Mouse (Mus musculus): ENCODE data around the gene Nptxr. TPM values are rescaled to one million over a fixed set of nuclear protein-coding genes. Genes with fewer than 3 reads are reported as not detected.
"Not testable (repeated sequence)": the region's sequence is repeated elsewhere in the genome, so short reads cannot be mapped to it uniquely, and the experiment has no call there.

The Nptxr gene
- polyA plus RNA-seq, 1 experiment: 88.0 TPM

DNA sequence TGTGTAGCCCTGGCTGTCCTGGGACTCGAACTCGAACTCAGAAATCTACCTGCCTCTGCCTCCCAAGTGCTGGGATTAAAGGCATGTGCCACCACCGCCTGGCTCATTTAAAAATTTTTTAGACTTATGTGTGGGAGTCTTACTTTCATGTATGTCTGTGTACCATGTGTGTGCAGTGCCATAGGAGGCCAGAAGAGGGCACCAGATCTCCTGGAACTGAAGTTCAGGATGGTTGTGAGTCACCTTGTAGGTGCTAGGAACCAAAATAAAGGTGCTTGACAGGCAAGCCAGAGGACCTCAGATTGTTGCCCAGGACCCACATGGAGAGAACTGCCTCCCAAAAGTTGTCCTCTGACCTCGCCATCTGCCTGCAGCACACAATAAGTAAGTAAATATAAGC is 13.8 kb upstream of the Nptxr start:
- DNase-seq: peak; percentile 8 to 22
- no peak overlapping the region for H3K4me3 ChIP-seq (replicated peaks; ENCODE audit: insufficient read depth, low read depth, low read length)
- no peak overlapping the region for H3K27ac ChIP-seq (ENCODE audit: insufficient read depth, low read length)
- TF ChIP-seq CTCF (IDR thresholded peaks at IDR 0.05; ENCODE audit: borderline replicate concordance, insufficient read depth, low read depth, low read length): peak; percentile 24; the same call in 1 of the 2 replicates
- TF ChIP-seq POLR2A (IDR thresholded peaks at IDR 0.05; ENCODE audit: borderline replicate concordance, insufficient read depth, low read length): no peak
- no peaks in the 10 kb centered on the region for H3K27me3 ChIP-seq (ENCODE audit: control insufficient read depth, insufficient read depth, low read length)
- 91% methylated on average over 4 of the region's 4 CpGs for WGBS
- peaks cover 25% of the 10 kb centered on the region for H3K4me1 ChIP-seq (ENCODE audit: control insufficient read depth, insufficient read depth, low read length)

- WGBS: 17% methylated on average over 8 of the region's 8 CpGs
Observed at GRCm38 (mm10) chr15:79813666-79814258, 9.2 kb upstream of the Nptxr start.

GRCm38 (mm10) chr15:79812840-79813239 is 8.3 kb upstream of the Nptxr start:
- not testable (repeated sequence) for H3K27ac ChIP-seq (ENCODE audit: insufficient read depth, low read length); DNase-seq; H3K4me3 ChIP-seq (replicated peaks; ENCODE audit: insufficient read depth, low read depth, low read length); H3K27me3 ChIP-seq (ENCODE audit: control insufficient read depth, insufficient read depth, low read length)
- 68% methylated on average over 2 of the region's 2 CpGs for WGBS
- peaks cover 52% of the 10 kb centered on the region for H3K4me1 ChIP-seq (ENCODE audit: control insufficient read depth, insufficient read depth, low read length)

More at GRCm38 (mm10) chr15:79813666-79814258, 9.2 kb upstream of the Nptxr start:
- no peak for TF ChIP-seq CTCF (IDR thresholded peaks at IDR 0.05; ENCODE audit: borderline replicate concordance, insufficient read depth, low read depth, low read length)
- TF ChIP-seq POLR2A (IDR thresholded peaks at IDR 0.05; ENCODE audit: borderline replicate concordance, insufficient read depth, low read length): no peak
- Histone ChIP-seq H3K27me3 (ENCODE audit: control insufficient read depth, insufficient read depth, low read length) (no peaks in the 10 kb centered on the region), H3K4me3 (replicated peaks; ENCODE audit: insufficient read depth, low read depth, low read length) (no peak overlapping the region), H3K4me1 (ENCODE audit: control insufficient read depth, insufficient read depth, low read length) (peaks cover 47% of the 10 kb centered on the region), H3K27ac (ENCODE audit: insufficient read depth, low read length) (no peak overlapping the region)
- DNase-seq: no peak

GRCm38 (mm10) chr15:79810997-79811396 is 6.4 kb upstream of the Nptxr start:
- Histone ChIP-seq H3K4me1 (ENCODE audit: control insufficient read depth, insufficient read depth, low read length) (peaks cover 52% of the 10 kb centered on the region), H3K4me3 (replicated peaks; ENCODE audit: insufficient read depth, low read depth, low read length) (no peak overlapping the region), H3K27me3 (ENCODE audit: control insufficient read depth, insufficient read depth, low read length) (no peaks in the 10 kb centered on the region), H3K27ac (ENCODE audit: insufficient read depth, low read length) (peak overlapping the region; percentile 83)
- TF ChIP-seq POLR2A (IDR thresholded peaks at IDR 0.05; ENCODE audit: borderline replicate concordance, insufficient read depth, low read length) (no peak), CTCF (IDR thresholded peaks at IDR 0.05; ENCODE audit: borderline replicate concordance, insufficient read depth, low read depth, low read length) (no peak)
- 21% methylated on average over 4 of the region's 4 CpGs for WGBS
- DNase-seq: peak; percentile 61 to 73

GRCm38 (mm10) chr15:79810061-79810460 is 5.5 kb upstream of the Nptxr start:
- WGBS: 3% methylated on average over 3 of the region's 3 CpGs
- TF ChIP-seq POLR2A (IDR thresholded peaks at IDR 0.05; ENCODE audit: borderline replicate concordance, insufficient read depth, low read length) (no peak), CTCF (IDR thresholded peaks at IDR 0.05; ENCODE audit: borderline replicate concordance, insufficient read depth, low read depth, low read length) (no peak)
- no peaks in the 10 kb centered on the region for H3K27me3 ChIP-seq (ENCODE audit: control insufficient read depth, insufficient read depth, low read length)
- no peak overlapping the region for H3K4me3 ChIP-seq (replicated peaks; ENCODE audit: insufficient read depth, low read depth, low read length)
- H3K4me1 ChIP-seq (ENCODE audit: control insufficient read depth, insufficient read depth, low read length): peaks cover 54% of the 10 kb centered on the region
- peak; percentile 83 to 94 for DNase-seq
- H3K27ac ChIP-seq (ENCODE audit: insufficient read depth, low read length): peak overlapping the region; percentile 83

DNA sequence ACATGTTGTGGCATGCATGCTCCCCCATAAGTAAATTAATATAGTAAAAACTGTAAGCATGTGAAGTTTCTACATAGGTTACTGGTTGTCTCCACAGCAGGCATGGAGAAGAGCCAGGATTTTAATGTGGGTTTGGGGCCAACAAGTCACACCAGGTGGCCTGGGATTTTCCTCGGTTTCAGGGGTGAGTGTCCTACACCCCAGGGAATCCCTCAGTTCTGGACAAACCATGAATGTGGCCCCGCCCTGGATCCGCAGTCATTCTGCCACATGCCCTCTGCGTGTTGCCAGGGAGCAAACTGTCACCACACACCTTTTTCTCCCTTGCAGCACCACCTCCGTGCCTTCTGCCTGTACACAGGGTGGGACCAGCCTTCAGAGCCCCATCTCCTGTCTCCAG is 4.1 kb upstream of the Nptxr start:
- peak; percentile 65 to 76 for DNase-seq
- H3K27me3 ChIP-seq (ENCODE audit: control insufficient read depth, insufficient read depth, low read length): no peaks in the 10 kb centered on the region
- TF ChIP-seq CTCF (IDR thresholded peaks at IDR 0.05; ENCODE audit: borderline replicate concordance, insufficient read depth, low read depth, low read length): no peak
- no peak for TF ChIP-seq POLR2A (IDR thresholded peaks at IDR 0.05; ENCODE audit: borderline replicate concordance, insufficient read depth, low read length)

GRCm38 (mm10) chr15:79808114-79808513 is 3.5 kb upstream of the Nptxr start:
- H3K27me3 ChIP-seq (ENCODE audit: control insufficient read depth, insufficient read depth, low read length): no peaks in the 10 kb centered on the region
- H3K27ac ChIP-seq (ENCODE audit: insufficient read depth, low read length): 0 out of 2 replicates have a peak overlapping the region, but pooled peaks have one; percentile 31
- H3K4me3 ChIP-seq (replicated peaks; ENCODE audit: insufficient read depth, low read depth, low read length): no peak overlapping the region
- DNase-seq: peak; percentile 69 to 79
- TF ChIP-seq CTCF (IDR thresholded peaks at IDR 0.05; ENCODE audit: borderline replicate concordance, insufficient read depth, low read depth, low read length) (peak; percentile 91), POLR2A (IDR thresholded peaks at IDR 0.05; ENCODE audit: borderline replicate concordance, insufficient read depth, low read length) (no peak)
- 35% methylated on average over 5 of the region's 5 CpGs for WGBS
- peaks cover 44% of the 10 kb centered on the region for H3K4me1 ChIP-seq (ENCODE audit: control insufficient read depth, insufficient read depth, low read length)

More for the DNA sequence above, 4.1 kb upstream of the Nptxr start:
- WGBS: 19% methylated on average over 5 of the region's 5 CpGs
- Histone ChIP-seq H3K27ac (ENCODE audit: insufficient read depth, low read length) (peak overlapping the region; percentile 31; the same call in 1 of the 2 replicates), H3K4me1 (ENCODE audit: control insufficient read depth, insufficient read depth, low read length) (peaks cover 49% of the 10 kb centered on the region), H3K4me3 (replicated peaks; ENCODE audit: insufficient read depth, low read depth, low read length) (no peak overlapping the region)

- TF ChIP-seq CTCF (IDR thresholded peaks at IDR 0.05; ENCODE audit: borderline replicate concordance, insufficient read depth, low read depth, low read length): no peak
- TF ChIP-seq POLR2A (IDR thresholded peaks at IDR 0.05; ENCODE audit: borderline replicate concordance, insufficient read depth, low read length): no peak
- no peak for DNase-seq
- H3K4me3 ChIP-seq (replicated peaks; ENCODE audit: insufficient read depth, low read depth, low read length): no peak overlapping the region
- H3K4me1 ChIP-seq (ENCODE audit: control insufficient read depth, insufficient read depth, low read length): peaks cover 41% of the 10 kb centered on the region
- 11% methylated on average over 1 of the region's 1 CpGs for WGBS
- no peaks in the 10 kb centered on the region for H3K27me3 ChIP-seq (ENCODE audit: control insufficient read depth, insufficient read depth, low read length)
- H3K27ac ChIP-seq (ENCODE audit: insufficient read depth, low read length): no peak overlapping the region
Observed at GRCm38 (mm10) chr15:79807050-79807449, 2.5 kb upstream of the Nptxr start.

Measured in cerebellum, adult 2 months (tissue).